In genomic region chr16:77759997-77760396, GRCm38 (mm10) we compare ENCODE assay signal across 10 mouse cellular contexts.
DNase-seq lines count a peak whose midpoint lies in the region; ATAC-seq lines count a peak whose summit lies in the region.
"Had no signal": no experiment of that assay in that cellular context is flagged by ENCODE, and none has a peak within 500 bp of the region (broad histone marks: within the 10 kb centered on the region; RNA-seq: fewer than 3 reads in every experiment).

No protein-coding gene starts in this region.

- H3K9ac ChIP-seq in neural tube, embryonic 11.5 days (ENCODE audit: low read length): peak overlapping the region; percentile 14; the same call in 1 of the 2 replicates
- H3K9ac ChIP-seq in hindbrain, embryonic 14.5 days: peak overlapping the region; percentile 18
- H3K9ac ChIP-seq in stomach, embryonic 16.5 days (ENCODE audit: low read length): no peak overlapping the region

- intact Hi-C loops in left cerebral cortex, postnatal 25 days (cut with DNase I): no loop called here

- no peak overlapping the region for H3K4me2 ChIP-seq in neural tube, embryonic 11.5 days (ENCODE audit: low read depth)
- H3K4me2 ChIP-seq in hindbrain, embryonic 14.5 days (replicated peaks): peak overlapping the region; percentile 31
- no peak overlapping the region for H3K4me2 ChIP-seq in stomach, embryonic 16.5 days (ENCODE audit: low read depth, low read length)

- DNase-seq in neural tube, embryonic 11.5 days (ENCODE audit: low spot score): peak; percentile 68
- DNase-seq in neural tube, embryonic 10.5 days (ENCODE audit: extremely low spot score, low spot score): no peak
- DNase-seq in hindbrain, embryonic 14.5 days (ENCODE audit: low spot score): peak; percentile 76
- DNase-seq in left cerebral cortex, postnatal 25 days (ENCODE audit: low spot score in 2 of 2): peak; percentile 30 to 58
- no peak for DNase-seq in adrenal gland, adult 2 months
- DNase-seq in urinary bladder, adult 18-20 months (ENCODE audit: low spot score in 2 of 2): no peak

- H3K9me3 ChIP-seq in neural tube, embryonic 11.5 days (ENCODE audit: control insufficient read depth, low read length): no peaks in the 10 kb centered on the region
- H3K9me3 ChIP-seq in hindbrain, embryonic 14.5 days (ENCODE audit: control insufficient read depth, low read length): no peaks in the 10 kb centered on the region
- no peaks in the 10 kb centered on the region for H3K9me3 ChIP-seq in stomach, embryonic 16.5 days (replicated peaks; ENCODE audit: control insufficient read depth, low read length)

- no peaks in the 10 kb centered on the region for H3K27me3 ChIP-seq in neural tube, embryonic 11.5 days (ENCODE audit: control insufficient read depth, insufficient read depth, low read length)
- H3K27me3 ChIP-seq in hindbrain, embryonic 14.5 days (ENCODE audit: control insufficient read depth, insufficient read depth, low read length): no peaks in the 10 kb centered on the region
- H3K27me3 ChIP-seq in stomach, embryonic 16.5 days (ENCODE audit: control insufficient read depth, insufficient read depth, low read length): no peaks in the 10 kb centered on the region
- H3K27me3 ChIP-seq: CH12.LX had no signal

- H3K36me3 ChIP-seq in neural tube, embryonic 11.5 days (ENCODE audit: control insufficient read depth, insufficient read depth, low read length): no peaks in the 10 kb centered on the region
- H3K36me3 ChIP-seq in hindbrain, embryonic 14.5 days (replicated peaks; ENCODE audit: control insufficient read depth, insufficient read depth): no peaks in the 10 kb centered on the region
- no peaks in the 10 kb centered on the region for H3K36me3 ChIP-seq in stomach, embryonic 16.5 days (ENCODE audit: control insufficient read depth, insufficient read depth, low read length)

- H3K27ac ChIP-seq in neural tube, embryonic 11.5 days (ENCODE audit: low read depth, low read length): peak overlapping the region; percentile 58; the same call in 1 of the 2 replicates
- H3K27ac ChIP-seq in hindbrain, embryonic 14.5 days: peak overlapping the region; percentile 94
- H3K27ac ChIP-seq in stomach, embryonic 16.5 days (ENCODE audit: low read length): peak overlapping the region; percentile 33; the same call in 1 of the 2 replicates

- H3K4me3 ChIP-seq in neural tube, embryonic 11.5 days (ENCODE audit: low read depth, low read length): no peak overlapping the region
- no peak overlapping the region for H3K4me3 ChIP-seq in hindbrain, embryonic 14.5 days (replicated peaks; ENCODE audit: low read length)
- H3K4me3 ChIP-seq in stomach, embryonic 16.5 days (replicated peaks; ENCODE audit: low read length): no peak overlapping the region

- 57% methylated on average over 10 of the region's 10 CpGs for WGBS in neural tube, embryonic 11.5 days
- WGBS in hindbrain, embryonic 14.5 days: 29% methylated on average over 10 of the region's 10 CpGs
- WGBS in stomach, embryonic 16.5 days: 46% methylated on average over 10 of the region's 10 CpGs

- no peaks in the 10 kb centered on the region; the same call in 1 of the 2 replicates for H3K4me1 ChIP-seq in neural tube, embryonic 11.5 days (ENCODE audit: control insufficient read depth, insufficient read depth, low read length)
- peaks cover 19% of the 10 kb centered on the region for H3K4me1 ChIP-seq in hindbrain, embryonic 14.5 days (replicated peaks; ENCODE audit: control insufficient read depth, insufficient read depth, low read length)
- H3K4me1 ChIP-seq in stomach, embryonic 16.5 days (ENCODE audit: control insufficient read depth, insufficient read depth, low read length): no peaks in the 10 kb centered on the region; the same call in 1 of the 2 replicates

- ATAC-seq in neural tube, embryonic 11.5 days (ENCODE audit: insufficient read depth, low FRiP score, low TSS enrichment): 0 out of 2 replicates have a peak, but pooled peaks have one; percentile 65
- peak; percentile 97 for ATAC-seq in hindbrain, embryonic 14.5 days (ENCODE audit: low FRiP score)
- no peak for ATAC-seq in stomach, embryonic 16.5 days (ENCODE audit: insufficient read depth, low FRiP score)
- no peak for ATAC-seq in activated CD4-positive, CD25-positive, alpha-beta regulatory T cell, adult 4 months
- ATAC-seq: intestine, postnatal 0 days had no signal

Comparison
In these comparisons a context has a peak if more than half of its experiments do, and no peak if none do; other contexts are left out.
1. DNase-seq: peak in neural tube, embryonic 11.5 days (single experiment), hindbrain, embryonic 14.5 days (single experiment) and left cerebral cortex, postnatal 25 days (2 of 2); none in neural tube, embryonic 10.5 days (single experiment), adrenal gland, adult 2 months (single experiment) and urinary bladder, adult 18-20 months (0 of 2).
2. ATAC-seq: peak in neural tube, embryonic 11.5 days (single experiment) and hindbrain, embryonic 14.5 days (single experiment); none in stomach, embryonic 16.5 days (single experiment) and activated CD4-positive, CD25-positive, alpha-beta regulatory T cell, adult 4 months (single experiment).
3. H3K27ac ChIP-seq: peak in every context shown above with its lines; median percentile 94 in hindbrain, embryonic 14.5 days; 58 in neural tube, embryonic 11.5 days; 33 in stomach, embryonic 16.5 days.